Mouse (Mus musculus): ENCODE results near the gene Siah1b.

- TF ChIP-seq GATA1 (IDR thresholded peaks at IDR 0.05; ENCODE audit: borderline replicate concordance, low read length): no peak
- TF ChIP-seq FLI1 (IDR thresholded peaks at IDR 0.05; ENCODE audit: low read length): no peak
Observed at GRCm38 (mm10) chrX:164035401-164035800, 40.9 kb downstream of the Siah1b start.

Measured in megakaryocyte, embryonic 14.5 days (primary cell).